Mouse (Mus musculus) ES-E14 (cell line): Measurements from ENCODE around the gene Jsrp1. TPM values are rescaled to one million over a fixed set of nuclear protein-coding genes. Genes with fewer than 3 reads are reported as not detected.

Experiments
- DNase-seq: peaks from one replicate; pipeline ENCODE4 v3.0.0-alpha.2; 2013; ENCODE audit warnings: low read depth, low spot score
- H3K27ac ChIP-seq: 2 replicates; pipeline ENCODE4 v1.5.1; 2012; ENCODE audit warnings: low read depth, mild to moderate bottlenecking, low read length, moderate library complexity, mixed read lengths; ENCODE audit not compliant: poor library complexity, insufficient read depth, severe bottlenecking
- H3K36me3 ChIP-seq: 2 replicates; pipeline ENCODE4 v1.6.1; 2012; ENCODE audit warnings: mild to moderate bottlenecking, low read length, moderate library complexity, mixed read lengths; ENCODE audit not compliant: control insufficient read depth, poor library complexity, insufficient read depth, severe bottlenecking
- H3K4me1 ChIP-seq, 2 experiments: fragments of 150-350 bp in 1 of 2; sonication (generic) in 1 of 2; 2 replicates each; pipeline ENCODE4 v1.6.1; 2012; ENCODE audit warnings: low read length in 2 of 2, mild to moderate bottlenecking in 1 of 2, mixed read lengths in 1 of 2; ENCODE audit not compliant: control insufficient read depth in 2 of 2, insufficient read depth in 2 of 2, poor library complexity in 1 of 2
- H3K4me3 ChIP-seq, 2 experiments: fragments of 150-350 bp in 1 of 2; sonication (generic) in 1 of 2; 2 replicates each; pipeline ENCODE4 v1.5.1; 2012; ENCODE audit warnings: low read length in 2 of 2, low read depth in 1 of 2, mild to moderate bottlenecking in 1 of 2, mixed read lengths in 1 of 2; ENCODE audit not compliant: insufficient read depth in 1 of 2, poor library complexity in 1 of 2, severe bottlenecking in 1 of 2
- H3K9ac ChIP-seq: 2 replicates; pipeline ENCODE4 v1.6.1; 2012; ENCODE audit warnings: low read depth, mild to moderate bottlenecking, low read length, mixed read lengths; ENCODE audit not compliant: poor library complexity, insufficient read depth, severe bottlenecking
- H3K9me3 ChIP-seq: fragments of 150-350 bp; sonication (generic); 2 replicates; pipeline ENCODE4 v1.6.1; 2012; ENCODE audit warnings: low read depth, mild to moderate bottlenecking, low read length; ENCODE audit not compliant: control insufficient read depth, insufficient read depth
- CHD2 ChIP-seq: IDR thresholded peaks from 2 replicates; pipeline ENCODE4 v1.6.1; 2014; ENCODE audit warnings: mild to moderate bottlenecking, low read depth, low read length, inconsistent platforms
- HCFC1 ChIP-seq: IDR thresholded peaks from 2 replicates; pipeline ENCODE4 v1.6.1; 2012; ENCODE audit warnings: low read length, inconsistent platforms, borderline replicate concordance; ENCODE audit not compliant: insufficient read depth
- MAFK ChIP-seq: IDR thresholded peaks from 2 replicates; pipeline ENCODE4 v1.6.1; 2014; ENCODE audit warnings: mild to moderate bottlenecking, low read depth, low read length, inconsistent platforms; ENCODE audit not compliant: insufficient read depth
- ZC3H11A ChIP-seq: IDR thresholded peaks from 2 replicates; pipeline ENCODE4 v1.6.1; 2012; ENCODE audit warnings: low read depth, mild to moderate bottlenecking, inconsistent platforms, low read length, borderline replicate concordance
- ZNF384 ChIP-seq: IDR thresholded peaks from 2 replicates; pipeline ENCODE4 v1.6.1; 2012; ENCODE audit warnings: low read depth, low read length, inconsistent platforms
- in situ Hi-C, 2 experiments: fragments of 600-800 bp; cut with MboI; formaldehyde crosslinking; loops; one replicate each; pipeline ENCODE4 v1.15.1; 2025; ENCODE audit warnings: low sequenced_read_pairs in 2 of 2, inconsistent platforms in 1 of 2; ENCODE audit not compliant: unreplicated experiment in 2 of 2
- total RNA-seq: library from RNA; depleted of rRNA; stranded (reverse); fragments of 300-350 nt; gene quantifications from 2 replicates; pipeline ENCODE4 v1.2.3, GENCODE M21; 2012

Gene Jsrp1
- total RNA-seq, 1 experiment, result 0.67 TPM

GRCm38 (mm10) chr10:80823316-80823715 lies 10.0 kb upstream of the Jsrp1 start:
- in situ Hi-C loops, result no loop called here
- H3K4me1 ChIP-seq, result peaks cover 0 to 5% of the 10 kb centered on the region in 2 experiments; a peak in 2 of 4 replicates
- DNase-seq, result no peak
- H3K27ac ChIP-seq, result no peak overlapping the region
- H3K4me3 ChIP-seq, result no peak overlapping the region
- peaks cover 9% of the 10 kb centered on the region; the same call in 1 of the 2 replicates for H3K36me3 ChIP-seq
- no peak overlapping the region for H3K9ac ChIP-seq
- TF ChIP-seq HCFC1 (no peak), ZNF384 (no peak), CHD2 (no peak), ZC3H11A (no peak), MAFK (no peak)
- H3K9me3 ChIP-seq, result no peaks in the 10 kb centered on the region

DNA sequence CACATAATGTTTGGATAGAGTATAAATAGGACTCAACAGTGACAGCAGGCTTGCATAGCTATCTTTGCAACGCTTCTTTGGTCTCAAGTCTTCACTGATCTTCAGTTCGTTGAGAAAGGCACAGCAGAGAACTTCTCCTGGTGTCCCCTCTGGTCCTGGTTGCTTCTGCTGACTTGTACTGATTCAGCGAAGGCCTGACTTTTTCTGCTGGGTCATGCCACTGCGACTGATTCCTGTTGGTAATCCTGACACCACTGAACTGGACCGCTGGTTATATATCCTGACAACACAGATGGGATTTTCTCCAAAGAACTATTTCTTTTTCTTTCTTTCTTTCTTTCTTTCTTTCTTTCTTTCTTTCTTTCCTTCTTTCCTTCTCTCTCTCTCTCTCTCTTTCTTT lies 9.2 kb upstream of the Jsrp1 start:
- peaks cover under 1% of the 10 kb centered on the region; the same call in 1 of the 2 replicates for H3K36me3 ChIP-seq
- no peak overlapping the region for H3K9ac ChIP-seq
- no peaks in the 10 kb centered on the region for H3K9me3 ChIP-seq
- peaks cover 0 to 3% of the 10 kb centered on the region in 2 experiments; a peak in 2 of 4 replicates for H3K4me1 ChIP-seq
- H3K27ac ChIP-seq, result no peak overlapping the region
- DNase-seq, result no peak
- H3K4me3 ChIP-seq, result no peak overlapping the region
- in situ Hi-C loops, result no loop called here
- TF ChIP-seq CHD2 (no peak), ZC3H11A (no peak), ZNF384 (no peak), HCFC1 (no peak), MAFK (no peak)

GRCm38 (mm10) chr10:80821991-80822390 lies 8.7 kb upstream of the Jsrp1 start:
- Histone ChIP-seq H3K4me1 (peaks cover 0 to 3% of the 10 kb centered on the region in 2 experiments; a peak in 2 of 4 replicates), H3K9me3 (no peaks in the 10 kb centered on the region), H3K36me3 (no peaks in the 10 kb centered on the region), H3K27ac (no peak overlapping the region), H3K9ac (no peak overlapping the region), H3K4me3 (no peak overlapping the region)
- no peak for DNase-seq
- in situ Hi-C loops, result no loop called here
- TF ChIP-seq ZC3H11A (peak; percentile 31; the same call in 1 of the 2 replicates), ZNF384 (peak; percentile 57; the same call in 1 of the 2 replicates), MAFK (0 out of 2 replicates have a peak, but pooled peaks have one; percentile 11), CHD2 (no peak), HCFC1 (no peak)

- in situ Hi-C loops, result no loop called here
- H3K9me3 ChIP-seq, result no peaks in the 10 kb centered on the region
- DNase-seq, result no peak
- TF ChIP-seq MAFK, result no peak
- no peak for TF ChIP-seq CHD2
- no peak for TF ChIP-seq ZC3H11A
- no peak for TF ChIP-seq ZNF384
- no peak for TF ChIP-seq HCFC1
- no peak overlapping the region for H3K9ac ChIP-seq
- H3K36me3 ChIP-seq, result no peaks in the 10 kb centered on the region
- no peak overlapping the region for H3K27ac ChIP-seq
- peaks cover 0 to 3% of the 10 kb centered on the region in 2 experiments; a peak in 1 of 4 replicates for H3K4me1 ChIP-seq
- H3K4me3 ChIP-seq, result no peak overlapping the region
These were observed 6.1 kb upstream of the Jsrp1 start for GRCm38 (mm10) chr10:80819406-80819805.

DNA sequence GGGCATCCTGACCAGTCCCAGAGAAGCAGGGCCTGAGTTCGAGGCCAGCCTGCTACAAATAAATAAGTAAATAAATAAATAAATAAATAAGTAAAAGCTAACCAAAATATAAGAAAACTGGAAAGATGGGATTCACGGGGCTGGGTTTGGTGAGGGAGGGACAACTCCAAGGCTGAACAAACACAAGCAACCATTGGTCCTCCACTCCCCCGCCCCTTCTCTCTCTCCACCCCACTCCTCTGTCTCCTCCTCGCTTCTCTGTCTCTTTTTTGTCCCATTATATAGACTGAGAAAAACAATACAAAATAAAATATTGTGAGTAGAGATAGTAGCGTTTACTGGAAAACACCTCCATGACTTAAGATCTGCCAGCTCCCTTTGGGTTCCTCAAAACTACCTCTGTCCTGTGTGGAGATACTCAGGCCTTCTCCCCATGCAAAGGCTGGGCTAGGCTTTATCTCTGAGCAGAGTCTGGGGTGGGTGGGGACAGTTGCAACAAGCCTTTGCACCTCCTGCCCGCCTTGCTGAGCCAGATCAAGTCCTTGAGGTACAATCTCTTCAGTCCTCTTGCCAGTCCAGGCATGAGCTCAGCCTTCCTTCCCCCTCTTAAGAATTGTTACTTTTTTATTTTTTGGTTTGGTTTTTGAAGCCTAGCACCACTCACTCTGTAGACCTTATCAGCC lies 5.4 kb upstream of the Jsrp1 start:
- DNase-seq, result no peak
- Histone ChIP-seq H3K4me3 (no peak overlapping the region), H3K4me1 (peaks cover 0 to 3% of the 10 kb centered on the region in 2 experiments; a peak in 1 of 4 replicates), H3K27ac (no peak overlapping the region), H3K9me3 (no peaks in the 10 kb centered on the region), H3K36me3 (no peaks in the 10 kb centered on the region), H3K9ac (no peak overlapping the region)
- in situ Hi-C loops, result no loop called here
- TF ChIP-seq MAFK (no peak), CHD2 (no peak), ZNF384 (no peak), ZC3H11A (no peak), HCFC1 (no peak)
